Mouse (Mus musculus) macrophage (primary cell): Measurements from ENCODE around the gene Msi2. TPM values are rescaled to one million over a fixed set of nuclear protein-coding genes. Genes with fewer than 3 reads are reported as not detected.

Experiments used
- H3K27ac ChIP-seq: fragments of 350-480 bp; formaldehyde crosslinking; 2 replicates; pipeline ENCODE4 v1.9.0; 2021
- H3K36me3 ChIP-seq: fragments of 350-480 bp; formaldehyde crosslinking; 2 replicates; pipeline ENCODE4 v1.9.0; 2021; ENCODE audit errors: inconsistent target
- H3K4me3 ChIP-seq: fragments of 350-480 bp; formaldehyde crosslinking; 2 replicates; pipeline ENCODE4 v1.9.0; 2021; ENCODE audit errors: inconsistent target
- H3K79me2 ChIP-seq: fragments of 350-480 bp; formaldehyde crosslinking; 2 replicates; pipeline ENCODE4 v1.9.0; 2021; ENCODE audit errors: inconsistent target
- WGBS: methylation state at CpG from one replicate; pipeline ENCODE4 v1.1.7; 2026; ENCODE audit warnings: inconsistent platforms; ENCODE audit not compliant: missing documents; 5-methylcytosine and 5-hydroxymethylcytosine counted together
- polyA plus RNA-seq: library from polyadenylated mRNA; stranded (reverse); fragments of 250-400 nt; gene quantifications from 3 replicates; pipeline ENCODE4 v1.2.4, GENCODE M21; 2018; ENCODE audit warnings: inconsistent platforms

Gene Msi2
- polyA plus RNA-seq, 1 experiment from 2014 or later: 5.2 TPM

DNA sequence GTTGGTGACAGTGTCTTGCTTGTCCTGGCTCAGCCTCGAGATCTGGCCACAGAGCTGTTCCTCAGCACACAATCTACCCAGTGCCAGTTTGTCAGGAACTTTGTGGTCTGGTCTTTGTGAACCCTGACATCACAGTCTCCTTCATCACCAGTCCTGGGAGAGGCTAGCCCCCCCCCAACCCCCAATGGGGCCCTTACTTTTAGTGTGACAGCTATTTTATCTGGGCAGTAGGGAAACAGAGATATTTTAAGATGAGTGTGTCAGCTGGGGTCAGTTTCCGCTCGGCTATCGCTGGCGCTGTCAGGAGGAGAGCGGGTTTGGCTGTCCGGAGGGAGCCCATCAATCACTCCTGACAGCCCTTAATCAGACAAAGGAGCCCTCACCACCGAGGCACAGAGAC lies 404.8 kb downstream of the Msi2 start:
- Histone ChIP-seq H3K4me3 (no peak overlapping the region), H3K27ac (no peak overlapping the region), H3K79me2 (no peaks in the 10 kb centered on the region), H3K36me3 (no peaks in the 10 kb centered on the region)
- WGBS: 46% methylated on average over 8 of the region's 8 CpGs

DNA sequence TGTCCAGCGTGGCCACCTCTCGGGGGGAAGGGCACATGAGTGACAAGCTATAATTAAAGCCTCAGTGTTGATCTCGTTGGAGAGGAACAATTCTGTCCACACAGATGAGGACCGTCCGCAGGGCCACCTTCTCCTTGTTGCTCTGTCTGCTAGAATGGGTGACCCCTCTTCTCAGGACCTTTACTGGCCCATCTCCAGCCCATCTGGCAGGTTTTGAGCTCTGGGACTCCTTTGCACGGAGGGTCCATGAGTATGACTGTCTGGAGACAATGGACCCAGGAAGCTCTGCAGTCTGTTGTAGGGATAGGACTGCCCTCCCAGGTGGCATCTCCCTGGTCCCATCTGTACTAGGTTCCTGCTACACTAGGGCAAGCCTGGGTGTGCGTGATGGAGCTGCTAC lies 406.7 kb downstream of the Msi2 start:
- no peaks in the 10 kb centered on the region for H3K36me3 ChIP-seq
- no peak overlapping the region for H3K27ac ChIP-seq
- no peaks in the 10 kb centered on the region for H3K79me2 ChIP-seq
- no peak overlapping the region for H3K4me3 ChIP-seq
- 84% methylated on average over 7 of the region's 7 CpGs for WGBS

DNA sequence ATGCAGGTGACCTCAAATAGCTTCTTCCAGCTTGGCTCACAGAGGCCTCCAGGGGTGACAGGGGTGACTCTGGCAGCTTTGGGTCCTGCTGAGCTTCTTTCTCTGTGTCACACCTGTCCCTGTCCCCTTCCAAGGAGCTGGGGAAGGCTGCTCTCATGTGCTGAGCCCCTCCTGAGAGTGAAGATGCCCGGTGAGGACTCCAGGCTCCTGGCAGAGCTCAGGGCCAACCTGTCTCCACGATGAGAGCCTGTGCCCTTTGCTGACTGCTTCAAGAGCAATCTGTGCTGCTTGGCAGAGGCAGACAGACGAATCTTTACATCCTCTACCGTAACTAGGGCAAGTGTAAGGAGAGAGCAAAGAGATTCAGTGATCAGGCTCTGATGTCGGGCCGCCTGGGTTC lies 407.5 kb downstream of the Msi2 start:
- WGBS: 86% methylated on average over 6 of the region's 6 CpGs
- Histone ChIP-seq H3K36me3 (no peaks in the 10 kb centered on the region), H3K79me2 (no peaks in the 10 kb centered on the region), H3K4me3 (no peak overlapping the region), H3K27ac (no peak overlapping the region)

DNA sequence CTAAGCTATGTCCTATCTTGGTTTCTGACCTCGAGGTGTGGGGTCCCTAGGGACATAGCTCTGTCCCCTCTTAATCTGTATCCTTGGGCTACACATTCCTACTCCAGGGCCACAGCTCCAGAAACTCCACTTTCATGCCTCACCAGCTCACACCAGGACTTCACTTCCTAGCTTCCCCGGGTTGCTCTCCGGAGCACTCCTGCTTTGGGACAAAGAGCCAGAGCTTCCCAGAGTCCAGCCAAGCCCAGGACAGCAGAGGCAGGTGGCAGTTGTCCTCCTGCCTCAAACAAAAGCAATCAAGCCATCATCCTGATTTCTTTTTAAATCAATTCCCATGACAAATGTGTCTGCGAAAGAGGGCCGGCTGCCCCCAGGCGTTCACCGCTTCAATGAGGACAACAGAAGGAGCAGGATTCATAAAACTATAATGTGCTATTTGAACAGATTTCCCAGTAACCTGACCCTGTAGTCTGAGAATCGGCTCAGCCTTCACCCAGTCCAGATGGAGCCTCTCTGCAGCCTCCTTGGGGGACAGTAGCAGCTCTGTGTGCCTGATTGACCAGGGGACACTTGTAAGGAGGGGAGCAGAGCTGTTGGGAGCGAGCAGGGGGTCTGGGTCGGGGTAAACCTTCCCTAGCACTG lies 409.1 kb downstream of the Msi2 start:
- Histone ChIP-seq H3K36me3 (no peaks in the 10 kb centered on the region), H3K27ac (no peak overlapping the region), H3K79me2 (no peaks in the 10 kb centered on the region), H3K4me3 (no peak overlapping the region)
- WGBS: 85% methylated on average over 10 of the region's 10 CpGs

DNA sequence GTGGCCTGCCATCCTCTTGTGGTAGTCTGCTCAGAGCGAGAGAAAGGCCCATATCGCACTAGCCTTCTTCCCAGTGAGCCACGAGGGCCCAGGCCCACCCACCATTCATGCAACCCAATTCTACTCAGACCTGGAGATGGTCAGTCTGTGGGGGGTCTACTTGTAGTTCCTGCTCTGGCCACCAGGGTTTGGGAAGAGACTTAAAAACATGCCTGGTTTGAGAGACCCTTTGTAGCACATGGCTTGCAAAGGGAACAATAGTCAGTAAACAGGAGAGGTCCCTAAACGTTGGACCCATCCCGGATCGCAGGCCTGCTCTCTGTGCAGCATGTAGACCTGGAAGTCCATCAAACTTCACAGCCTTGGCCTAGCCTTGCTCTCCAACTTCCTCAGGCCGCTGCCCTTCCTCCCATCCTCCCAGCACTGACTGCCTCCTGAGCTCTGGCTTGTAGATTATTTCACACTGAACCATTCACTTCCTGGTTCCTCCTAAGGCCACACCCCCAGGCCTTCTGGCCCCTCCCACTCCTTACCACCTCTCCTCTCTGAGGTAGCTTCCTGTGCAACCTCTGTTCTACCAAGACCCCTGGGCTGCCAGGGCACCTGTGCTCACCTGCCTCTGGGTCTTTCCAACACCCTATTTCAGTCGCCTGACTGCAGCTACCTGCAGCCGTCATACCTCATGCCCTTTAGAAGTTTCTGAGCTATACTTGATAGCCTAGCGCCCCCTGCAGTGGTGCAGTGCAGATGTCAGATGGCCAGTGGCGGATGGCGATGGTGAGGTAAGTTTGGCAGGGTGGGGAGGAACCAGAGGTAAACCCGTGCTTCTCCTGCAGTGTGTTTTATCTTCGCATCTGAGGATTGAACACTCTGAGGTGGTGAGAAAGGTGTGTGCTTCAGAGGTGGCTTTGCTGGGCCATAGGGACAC lies 410.4 kb downstream of the Msi2 start:
- Histone ChIP-seq H3K4me3 (no peak overlapping the region), H3K36me3 (no peaks in the 10 kb centered on the region), H3K27ac (no peak overlapping the region), H3K79me2 (no peaks in the 10 kb centered on the region)
- 88% methylated on average over 14 of the region's 14 CpGs for WGBS

DNA sequence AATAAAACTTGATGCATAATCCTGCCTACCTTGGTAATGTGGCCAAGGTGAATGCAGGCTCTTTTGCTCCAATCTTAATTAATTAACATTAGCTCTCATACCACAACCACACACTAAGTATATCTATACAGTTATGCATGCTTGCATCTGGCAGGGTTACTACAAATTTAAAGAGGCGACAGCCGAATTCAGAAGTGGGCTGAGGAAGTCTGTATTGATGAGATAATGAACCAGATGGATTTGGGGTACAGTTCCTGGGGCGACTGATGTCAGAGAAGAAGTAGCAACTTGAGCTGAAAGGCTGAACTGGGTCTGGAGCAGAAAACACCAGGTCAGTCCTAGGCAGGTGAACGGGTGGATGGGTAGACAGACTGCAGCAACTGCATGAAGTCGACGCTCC lies 412.6 kb downstream of the Msi2 start:
- Histone ChIP-seq H3K4me3 (no peak overlapping the region), H3K36me3 (no peaks in the 10 kb centered on the region), H3K27ac (no peak overlapping the region), H3K79me2 (no peaks in the 10 kb centered on the region)
- 57% methylated on average over 6 of the region's 6 CpGs for WGBS

DNA sequence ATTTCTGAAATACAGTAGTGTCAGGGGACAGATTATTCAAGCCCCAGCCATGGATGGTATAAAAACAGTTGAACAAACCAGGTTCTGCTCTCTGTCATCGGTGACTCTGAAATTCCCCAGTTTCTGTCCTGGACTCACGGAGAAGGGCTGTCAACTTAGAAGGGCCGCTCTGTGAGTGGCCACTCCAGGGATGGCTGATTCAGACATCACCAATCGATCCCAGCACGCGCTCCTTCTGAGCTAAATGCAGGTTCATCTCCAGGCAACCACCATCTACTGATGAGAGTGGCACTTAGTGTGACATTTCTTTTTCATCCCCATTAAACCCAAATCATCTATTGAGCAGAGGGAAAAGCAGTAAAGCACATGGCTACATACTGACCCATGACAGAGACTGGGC lies 416.7 kb downstream of the Msi2 start:
- no peak overlapping the region for H3K27ac ChIP-seq
- WGBS: 94% methylated on average over 6 of the region's 6 CpGs
- no peaks in the 10 kb centered on the region for H3K79me2 ChIP-seq
- H3K4me3 ChIP-seq: no peak overlapping the region
- H3K36me3 ChIP-seq: no peaks in the 10 kb centered on the region

DNA sequence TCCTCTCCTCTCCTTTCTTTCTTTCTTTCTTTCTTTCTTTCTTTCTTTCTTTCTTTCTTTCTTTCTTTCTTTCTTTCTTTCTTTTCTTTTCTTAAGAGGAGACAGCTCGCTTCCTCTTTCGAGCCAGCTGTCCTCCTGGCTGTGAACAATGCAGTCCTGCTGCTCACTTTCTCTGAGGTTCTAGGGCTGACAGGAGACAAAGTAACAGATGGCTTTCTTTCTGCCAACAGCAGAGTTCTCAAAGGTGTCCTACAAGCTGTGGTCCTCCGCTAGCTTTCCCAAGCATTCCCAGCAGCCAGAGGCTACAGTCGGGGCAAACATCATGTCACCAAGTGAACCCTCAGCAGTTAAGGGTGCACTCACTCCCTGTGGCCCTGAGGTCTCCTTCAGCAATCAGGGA lies 419.0 kb downstream of the Msi2 start:
- Histone ChIP-seq H3K4me3 (no peak overlapping the region), H3K27ac (no peak overlapping the region), H3K79me2 (no peaks in the 10 kb centered on the region), H3K36me3 (no peaks in the 10 kb centered on the region)
- 74% methylated on average over 4 of the region's 4 CpGs for WGBS

DNA sequence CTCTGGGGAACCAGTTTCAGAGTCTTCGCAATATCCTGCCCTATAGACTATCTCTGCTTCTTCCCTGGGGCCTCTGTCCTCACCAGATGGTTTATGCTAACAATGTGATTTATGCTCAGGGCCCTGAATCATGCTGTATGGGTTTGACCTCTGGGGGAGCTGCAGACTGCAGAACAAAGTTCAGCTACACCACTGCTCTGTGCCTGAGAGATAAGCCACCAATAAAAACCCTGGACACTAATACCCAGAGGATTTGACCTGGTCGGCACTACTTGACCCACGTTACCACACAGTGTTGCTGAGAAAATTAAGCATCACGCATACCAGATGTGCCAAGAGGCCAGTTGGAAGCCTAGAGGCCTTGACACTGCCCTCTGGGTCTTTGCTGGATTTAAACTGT lies 420.8 kb downstream of the Msi2 start:
- 90% methylated on average over 4 of the region's 4 CpGs for WGBS
- H3K79me2 ChIP-seq: no peaks in the 10 kb centered on the region
- H3K4me3 ChIP-seq: no peak overlapping the region
- H3K27ac ChIP-seq: no peak overlapping the region
- no peaks in the 10 kb centered on the region for H3K36me3 ChIP-seq

DNA sequence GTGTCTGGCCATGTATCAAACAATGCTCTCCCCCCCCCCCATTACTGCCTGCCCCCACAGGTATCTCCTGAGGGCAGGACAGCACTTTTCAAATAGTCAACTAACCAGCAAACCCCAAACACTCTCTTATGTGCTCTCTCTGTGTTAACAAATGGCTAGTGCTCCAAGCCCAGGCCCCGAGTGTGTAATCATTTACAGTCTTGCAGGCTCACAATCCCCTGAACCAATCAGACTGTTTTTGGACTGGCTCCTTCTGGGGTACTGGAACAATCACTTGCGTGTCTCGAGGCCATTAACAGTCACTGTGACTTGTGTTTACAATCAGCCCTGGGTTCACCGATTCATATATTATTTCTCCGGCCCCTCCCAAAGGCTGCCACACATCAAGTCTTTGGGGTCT lies 423.0 kb downstream of the Msi2 start:
- H3K79me2 ChIP-seq: no peaks in the 10 kb centered on the region
- no peak overlapping the region for H3K27ac ChIP-seq
- H3K4me3 ChIP-seq: no peak overlapping the region
- whole genome bisulfite sequencing: 96% methylated on average over 5 of the region's 5 CpGs
- no peaks in the 10 kb centered on the region for H3K36me3 ChIP-seq

DNA sequence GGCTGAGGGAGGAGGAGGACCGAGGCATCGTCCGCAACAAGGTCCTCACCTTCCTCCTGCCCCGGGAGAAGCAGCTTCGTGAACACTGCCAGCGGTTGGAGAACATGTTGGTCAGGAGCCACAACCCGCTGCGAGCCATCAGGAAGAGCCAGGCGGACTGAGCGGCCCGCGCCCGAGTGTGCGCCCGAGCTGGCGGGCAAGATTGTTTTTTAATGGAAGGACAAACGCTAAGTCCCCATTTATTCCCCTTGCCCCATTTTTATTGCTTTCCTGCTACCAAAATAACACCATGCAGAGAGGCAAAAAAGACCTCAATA lies 424.0 kb downstream of the Msi2 start:
- no peak overlapping the region for H3K27ac ChIP-seq
- no peaks in the 10 kb centered on the region for H3K36me3 ChIP-seq
- 27% methylated on average over 17 of the region's 17 CpGs for WGBS
- no peak overlapping the region for H3K4me3 ChIP-seq
- no peaks in the 10 kb centered on the region for H3K79me2 ChIP-seq

DNA sequence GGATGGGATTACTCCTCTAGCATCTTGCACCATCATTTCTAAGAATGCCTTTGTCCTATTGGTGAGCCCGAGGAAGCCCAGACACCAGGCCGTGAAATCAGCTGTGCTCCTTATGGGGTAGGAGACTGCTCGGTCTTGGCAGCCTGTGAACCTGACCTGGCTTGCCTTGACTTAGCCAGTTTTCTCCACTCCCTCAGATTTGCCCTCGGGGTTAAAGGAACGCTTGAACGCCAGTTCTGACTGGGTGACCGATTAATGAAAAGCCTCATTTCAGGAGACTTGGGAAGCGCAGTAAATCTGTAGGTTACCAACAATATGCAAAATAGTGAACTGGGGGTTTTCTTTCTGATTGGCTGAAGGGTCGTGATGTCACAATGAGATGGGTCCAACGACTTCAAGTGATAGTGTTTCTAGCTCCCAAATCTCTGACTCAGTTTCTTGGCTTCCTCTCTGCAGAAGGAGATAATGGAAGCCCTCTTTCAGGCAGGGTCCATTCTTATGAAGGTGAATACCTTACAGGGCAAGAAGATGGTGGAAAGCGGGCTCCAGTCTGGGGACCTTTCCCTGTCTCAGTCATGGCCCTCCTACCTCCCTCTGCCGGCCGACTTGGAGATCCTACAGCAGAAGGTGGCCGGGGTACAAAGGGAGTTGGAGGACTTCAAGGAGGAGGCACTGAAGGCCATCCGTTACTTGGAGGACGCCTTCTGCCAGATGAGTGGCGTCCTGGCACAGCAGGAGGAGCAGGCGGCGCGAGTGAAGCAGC lies 424.5 kb downstream of the Msi2 start, which contains the start of gene Ccdc182:
Ccdc182 (plus strand) TSS at position 428 of the 763 bp plus-strand sequence.
- no peak within 1 kb of the TSS for H3K4me3 ChIP-seq
- H3K79me2 ChIP-seq: no peaks in the 10 kb centered on the region
- 45% methylated on average over 20 of the region's 20 CpGs for whole genome bisulfite sequencing
- no peaks in the 10 kb centered on the region for H3K36me3 ChIP-seq
- H3K27ac ChIP-seq: no peak within 1 kb of the TSS

DNA sequence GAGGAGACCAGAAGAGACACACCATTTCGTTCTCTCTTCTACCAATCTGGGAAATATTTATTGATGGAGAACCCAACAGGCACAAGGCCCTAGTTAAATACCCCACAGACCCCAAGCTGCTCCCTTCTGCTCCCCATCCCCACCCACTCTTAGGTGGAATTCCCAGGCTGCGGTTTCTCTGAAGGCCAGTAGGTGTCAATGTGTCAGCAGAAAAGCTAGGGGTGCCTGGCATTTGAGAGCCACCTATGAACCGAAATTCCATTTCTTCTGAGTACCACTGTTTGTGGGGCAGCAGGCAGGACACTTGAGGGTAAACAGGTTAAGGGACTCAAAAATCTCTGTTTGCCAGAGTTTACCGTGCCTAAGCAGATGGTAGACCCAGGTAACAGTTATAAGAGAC lies 426.6 kb downstream of the Msi2 start:
- Histone ChIP-seq H3K4me3 (no peak overlapping the region), H3K36me3 (no peaks in the 10 kb centered on the region), H3K79me2 (no peaks in the 10 kb centered on the region), H3K27ac (no peak overlapping the region)
- WGBS: 72% methylated on average over 4 of the region's 4 CpGs

DNA sequence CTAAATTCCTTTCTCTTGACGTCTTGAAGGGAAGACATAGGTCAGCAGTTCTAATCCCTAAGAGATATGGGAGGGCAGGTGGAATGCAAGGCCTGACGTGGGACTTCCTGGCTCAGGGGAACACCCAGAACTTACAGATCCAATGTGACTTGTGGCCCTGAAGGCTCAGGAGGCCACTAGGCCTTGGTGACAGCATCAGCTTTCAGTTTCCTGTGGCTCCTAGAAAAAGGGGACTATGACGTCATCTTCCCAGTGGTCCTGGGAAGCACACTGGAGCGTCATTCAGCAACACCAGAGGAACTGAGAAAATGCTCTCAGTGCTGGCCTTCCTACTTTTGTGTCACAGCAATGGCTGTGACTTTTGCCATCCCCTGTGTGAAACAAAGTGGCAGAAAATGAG lies 427.1 kb downstream of the Msi2 start:
- 77% methylated on average over 4 of the region's 4 CpGs for WGBS
- Histone ChIP-seq H3K27ac (no peak overlapping the region), H3K36me3 (no peaks in the 10 kb centered on the region), H3K4me3 (no peak overlapping the region), H3K79me2 (no peaks in the 10 kb centered on the region)
